Mouse (Mus musculus) regulatory T cell (primary cell): Measurements from ENCODE around the gene Poc1b.

ENCODE experiments used
- in situ Hi-C: fragments of 300-600 bp; cut with MboI, MseI; formaldehyde crosslinking; loops from one replicate; pipeline ENCODE4 v1.15.1; 2025; ENCODE audit warnings: high pct_unique_total_duplicates

The Poc1b gene

DNA sequence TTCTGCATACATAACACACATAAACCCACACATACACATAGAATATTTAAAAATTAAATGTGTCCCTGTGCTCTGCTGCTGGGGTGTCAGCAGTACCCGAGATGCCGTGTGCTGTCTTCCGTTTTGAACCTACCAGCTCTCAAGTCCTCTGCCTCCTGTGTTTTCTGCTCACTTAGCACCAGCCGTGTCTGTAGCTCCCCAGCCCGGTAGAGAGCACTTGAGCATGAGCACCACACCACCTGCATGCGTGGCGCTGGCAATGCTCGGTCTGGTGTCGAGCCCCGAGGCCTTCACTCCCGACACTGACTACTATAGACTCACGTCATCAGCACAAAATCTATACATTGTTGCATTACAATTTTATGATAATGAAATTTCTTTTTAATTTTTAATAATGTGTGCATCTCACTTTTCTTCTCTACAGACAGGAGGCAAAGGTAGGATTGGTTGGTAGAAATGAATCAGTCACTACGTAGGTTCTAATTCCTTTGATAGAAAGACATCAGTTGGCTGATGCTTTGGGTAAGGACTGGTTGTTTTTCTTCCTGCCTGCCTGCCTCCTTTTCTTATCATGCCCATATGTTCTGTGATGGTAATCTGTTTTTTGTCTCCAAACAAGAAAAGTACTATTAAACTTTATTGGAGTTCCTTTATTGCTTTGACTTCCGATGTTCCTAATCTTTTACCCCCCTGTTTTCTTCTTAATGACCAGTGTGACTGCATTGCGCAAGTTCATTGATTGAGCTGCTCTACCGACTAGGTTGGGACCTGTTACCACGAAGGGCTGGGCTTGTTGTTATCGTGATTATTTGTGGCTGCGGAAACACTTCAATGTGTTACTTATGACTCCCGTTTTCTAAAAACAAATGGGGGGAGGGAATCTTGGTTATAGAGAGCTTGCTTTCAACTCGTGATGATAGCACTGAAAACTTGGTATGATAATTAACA lies 82.1 kb downstream of the Poc1b start:
- in situ Hi-C loops = loop anchor here (5.0 to 10.0 kb wide), 2 partner anchors 428 to 1556 kb away; no protein-coding TSS in a partner anchor

DNA sequence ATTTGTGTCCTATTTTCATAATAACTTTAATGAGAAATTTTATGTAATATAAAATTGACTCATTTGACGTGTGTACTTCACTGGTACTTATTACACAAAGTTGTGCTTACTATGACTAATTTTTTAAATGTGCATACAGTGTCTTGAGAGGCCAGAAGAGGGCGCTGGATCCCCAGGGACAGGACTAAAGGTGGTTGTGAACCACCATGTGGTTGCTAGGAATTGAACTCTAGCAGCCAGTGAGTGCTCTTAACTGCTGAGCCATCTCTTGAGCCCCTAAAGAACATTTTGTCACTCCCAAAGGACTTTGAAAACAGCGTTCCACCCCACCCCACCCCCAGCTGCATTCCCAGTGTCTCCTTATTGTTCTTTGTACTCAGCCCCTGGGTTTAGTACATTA lies 84.0 kb downstream of the Poc1b start:
- in situ Hi-C loops = loop anchor here (10.0 kb wide), 2 partner anchors 54 to 184 kb away; no protein-coding TSS in a partner anchor

- in situ Hi-C loops = loop anchor here (10.0 kb wide), 2 partner anchors 50 to 180 kb away; no protein-coding TSS in a partner anchor
Observed at GRCm38 (mm10) chr10:99194451-99195055, 87.7 kb downstream of the Poc1b start.

- in situ Hi-C loops = loop anchor here (10.0 kb wide), 2 partner anchors 48 to 178 kb away; no protein-coding TSS in a partner anchor
Observed at GRCm38 (mm10) chr10:99196556-99196955, 89.7 kb downstream of the Poc1b start.

DNA sequence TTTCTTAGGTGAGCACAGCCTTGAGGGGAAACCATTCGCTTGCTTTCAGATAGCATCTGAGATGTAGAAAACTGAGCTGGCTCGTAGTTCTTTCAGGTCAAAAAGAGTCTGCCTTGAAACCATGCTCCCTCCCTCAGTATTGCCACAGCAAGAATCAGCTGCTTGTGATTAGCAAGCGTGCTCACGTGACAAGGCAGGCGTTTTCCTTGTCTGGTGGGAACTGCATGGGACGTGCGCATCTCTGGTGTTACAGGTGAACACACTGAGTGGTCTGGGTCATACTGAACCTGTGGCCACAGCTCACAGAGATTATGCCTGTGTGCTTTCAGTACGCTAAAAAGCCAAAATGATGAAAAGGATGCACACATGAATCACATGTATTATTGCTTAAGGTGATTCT lies 90.3 kb downstream of the Poc1b start:
- in situ Hi-C loops = loop anchor here (10.0 kb wide), 2 partner anchors 48 to 178 kb away; no protein-coding TSS in a partner anchor

- in situ Hi-C loops = loop anchor here (10.0 kb wide), 2 partner anchors 47 to 177 kb away; no protein-coding TSS in a partner anchor
Observed at GRCm38 (mm10) chr10:99197607-99198305, 90.9 kb downstream of the Poc1b start.

DNA sequence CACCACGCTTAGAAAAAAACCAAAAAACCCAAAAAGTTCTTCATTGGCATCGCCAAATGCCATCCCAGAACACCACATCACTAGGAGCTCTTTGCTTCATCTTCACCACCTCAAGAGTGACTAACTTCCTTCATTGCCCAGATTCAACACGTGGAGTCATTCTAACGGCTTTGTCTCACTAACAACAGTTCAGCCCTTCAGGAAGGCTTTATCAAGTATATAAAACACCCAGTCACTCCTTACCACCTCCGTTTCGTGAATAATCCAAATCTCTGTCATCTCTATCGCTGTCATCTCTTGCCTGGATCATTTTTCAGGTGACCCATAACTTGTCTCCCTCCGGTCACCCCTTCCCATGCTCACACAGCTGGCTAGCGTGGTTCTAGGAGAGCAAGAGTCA lies 92.1 kb downstream of the Poc1b start:
- in situ Hi-C loops = loop anchor here (10.0 kb wide), 2 partner anchors 46 to 176 kb away; no protein-coding TSS in a partner anchor

- in situ Hi-C loops = no loop called here
Observed at GRCm38 (mm10) chr10:99200944-99201343, 94.1 kb downstream of the Poc1b start.

GRCm38 (mm10) chr10:99201786-99202185 lies 95.0 kb downstream of the Poc1b start:
- in situ Hi-C loops = no loop called here

DNA sequence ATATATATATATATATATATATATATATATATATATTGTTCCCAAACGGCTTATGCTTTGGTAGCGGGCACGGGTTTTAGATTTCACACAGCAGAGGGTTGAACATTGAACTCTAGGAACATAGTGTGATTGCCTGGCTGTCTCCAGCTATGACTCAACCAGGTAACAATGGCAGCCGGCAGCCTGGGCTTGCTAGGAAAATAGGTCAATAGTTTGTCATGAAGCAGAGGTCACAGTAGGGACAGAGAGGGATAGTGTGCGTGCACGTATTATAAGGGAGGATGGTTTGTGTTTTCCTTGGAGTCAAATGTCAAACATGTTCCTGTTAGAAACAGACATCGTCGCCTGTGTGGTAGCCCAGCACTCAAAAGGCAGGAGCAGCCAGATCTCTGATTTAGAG lies 95.5 kb downstream of the Poc1b start:
- in situ Hi-C loops = no loop called here

GRCm38 (mm10) chr10:99203163-99203562 lies 96.3 kb downstream of the Poc1b start:
- in situ Hi-C loops = no loop called here

DNA sequence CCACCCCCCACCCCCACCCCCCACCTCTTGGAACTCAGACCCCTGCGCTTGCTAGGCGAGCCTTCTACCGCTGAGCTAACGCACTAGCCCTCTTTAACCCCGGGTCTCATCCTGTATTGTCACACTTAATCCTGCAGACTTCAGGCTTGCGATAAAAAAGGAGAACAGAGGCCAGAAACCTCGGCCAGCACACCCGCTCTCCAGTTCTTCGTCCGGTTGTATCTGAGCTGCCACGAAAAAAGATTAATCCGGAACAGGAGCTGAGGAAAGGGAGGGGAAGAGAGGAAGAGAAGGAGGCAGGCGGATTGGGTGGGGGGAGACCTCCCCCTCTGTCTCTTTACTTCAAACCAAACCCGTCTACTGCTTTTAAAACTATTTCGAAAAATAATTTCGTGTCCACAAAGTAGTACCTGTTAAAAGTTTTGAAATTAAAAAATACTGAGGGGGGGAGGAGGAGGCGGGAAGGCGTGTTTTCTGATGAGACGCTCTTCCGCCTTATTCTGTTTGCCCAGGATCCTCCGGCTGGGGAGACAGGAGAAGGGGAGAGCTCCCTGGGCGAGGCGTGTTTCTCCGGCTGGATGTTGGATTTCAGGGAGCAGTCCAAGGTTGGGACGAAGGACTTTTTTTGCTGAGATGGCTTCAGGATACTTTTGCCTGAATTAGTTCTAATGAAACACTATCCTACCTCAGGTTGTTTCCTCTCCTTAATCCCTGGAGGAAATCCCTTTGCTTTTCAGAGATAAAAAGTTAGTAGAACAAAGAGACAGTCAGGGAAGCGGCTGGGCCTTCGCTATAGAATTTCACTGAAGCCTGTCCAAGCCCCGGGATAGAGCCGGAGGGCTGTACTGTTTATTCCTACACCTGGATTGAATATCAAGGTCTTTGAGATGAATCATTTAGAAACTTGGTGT lies 97.0 kb downstream of the Poc1b start:
- in situ Hi-C loops = no loop called here

DNA sequence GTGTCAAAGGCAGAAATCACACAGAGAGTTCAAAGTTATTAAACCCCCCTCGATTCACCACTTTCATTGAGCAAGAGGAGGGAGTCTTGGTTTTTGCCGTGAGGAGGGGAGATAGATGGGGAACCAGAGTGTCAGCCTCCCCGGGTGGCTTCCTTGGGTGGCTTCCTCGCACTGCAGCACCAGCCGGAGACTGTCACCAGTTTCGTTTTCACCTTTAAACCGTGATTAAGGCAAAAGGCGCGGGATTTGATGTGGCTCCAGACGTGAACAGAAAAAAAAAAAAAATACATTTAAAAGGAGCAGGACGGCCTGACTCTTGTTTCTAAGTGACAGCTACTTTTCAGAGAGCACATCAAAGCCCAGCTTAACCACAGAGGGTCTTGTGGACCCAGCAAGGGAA lies 97.7 kb downstream of the Poc1b start:
- in situ Hi-C loops = no loop called here

DNA sequence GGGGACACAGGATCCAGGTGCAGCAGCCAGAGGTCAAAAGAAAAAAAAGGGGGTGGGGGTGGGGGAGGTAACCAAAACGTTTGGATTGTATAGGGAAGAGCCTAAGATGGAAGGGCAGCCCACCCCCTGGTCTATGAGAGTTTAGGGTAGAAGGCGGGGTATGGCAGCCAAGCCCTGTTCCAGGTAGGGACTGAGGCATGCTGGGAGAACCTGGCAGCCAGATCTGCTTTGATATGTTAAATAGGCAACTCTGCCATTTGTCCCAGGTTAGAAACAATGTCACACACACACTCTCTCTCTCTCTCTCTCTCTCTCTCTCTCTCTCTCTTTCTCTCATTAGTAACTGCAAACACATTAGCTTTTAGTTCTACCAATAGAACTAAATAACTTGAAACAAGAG lies 100.3 kb downstream of the Poc1b start:
- in situ Hi-C loops = no loop called here

DNA sequence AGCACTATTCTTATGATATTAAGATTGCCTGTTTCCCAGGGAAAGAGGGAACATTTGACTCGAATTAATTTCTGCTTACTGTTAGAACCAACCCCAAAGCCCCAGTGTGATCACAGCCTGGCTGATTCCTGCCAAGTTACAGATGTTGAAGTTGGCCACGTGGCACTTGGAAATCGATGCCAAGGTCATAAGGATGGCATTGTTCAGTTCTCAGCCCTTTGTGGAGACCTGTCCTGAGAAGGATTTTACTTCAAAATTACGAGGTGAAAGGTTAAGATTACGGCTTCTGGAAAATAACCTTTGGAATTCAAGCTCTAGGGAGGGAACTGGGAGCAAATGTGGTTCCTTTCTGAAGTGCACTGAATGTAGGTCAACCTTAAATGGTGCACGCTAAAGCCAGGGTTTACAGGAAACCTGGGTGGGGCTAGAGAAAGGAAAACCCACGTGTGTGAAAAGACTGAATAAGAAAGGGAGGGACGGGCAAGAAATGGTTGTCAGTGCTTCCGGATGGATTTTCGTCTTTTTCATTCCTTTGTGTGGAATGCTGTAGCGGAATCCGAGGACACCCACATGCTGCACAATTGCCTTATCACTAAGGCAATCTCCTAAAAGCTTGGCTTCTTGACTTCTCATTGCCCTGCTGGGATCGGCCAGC lies 102.4 kb downstream of the Poc1b start:
- in situ Hi-C loops = no loop called here

DNA sequence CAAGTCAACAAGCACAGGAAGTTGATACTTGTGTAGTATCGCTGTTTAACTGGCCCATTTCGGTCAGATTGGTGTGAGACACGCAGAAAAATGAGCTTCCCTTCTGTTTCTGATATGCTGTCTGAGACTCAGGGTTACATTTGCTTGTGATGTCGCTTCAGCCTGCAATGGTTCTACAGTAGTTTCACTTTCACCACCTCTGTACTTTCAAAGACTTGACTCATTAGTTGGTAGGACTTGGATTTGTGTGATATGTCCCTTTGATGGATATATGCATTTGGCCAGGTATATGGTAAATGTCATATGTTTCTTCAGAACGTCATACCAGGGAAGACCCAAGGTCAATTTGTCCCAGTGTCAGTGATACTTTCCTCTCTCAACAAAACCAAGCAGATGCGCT lies 104.2 kb downstream of the Poc1b start:
- in situ Hi-C loops = no loop called here

GRCm38 (mm10) chr10:99211503-99212265 lies 104.8 kb downstream of the Poc1b start:
- in situ Hi-C loops = no loop called here

DNA sequence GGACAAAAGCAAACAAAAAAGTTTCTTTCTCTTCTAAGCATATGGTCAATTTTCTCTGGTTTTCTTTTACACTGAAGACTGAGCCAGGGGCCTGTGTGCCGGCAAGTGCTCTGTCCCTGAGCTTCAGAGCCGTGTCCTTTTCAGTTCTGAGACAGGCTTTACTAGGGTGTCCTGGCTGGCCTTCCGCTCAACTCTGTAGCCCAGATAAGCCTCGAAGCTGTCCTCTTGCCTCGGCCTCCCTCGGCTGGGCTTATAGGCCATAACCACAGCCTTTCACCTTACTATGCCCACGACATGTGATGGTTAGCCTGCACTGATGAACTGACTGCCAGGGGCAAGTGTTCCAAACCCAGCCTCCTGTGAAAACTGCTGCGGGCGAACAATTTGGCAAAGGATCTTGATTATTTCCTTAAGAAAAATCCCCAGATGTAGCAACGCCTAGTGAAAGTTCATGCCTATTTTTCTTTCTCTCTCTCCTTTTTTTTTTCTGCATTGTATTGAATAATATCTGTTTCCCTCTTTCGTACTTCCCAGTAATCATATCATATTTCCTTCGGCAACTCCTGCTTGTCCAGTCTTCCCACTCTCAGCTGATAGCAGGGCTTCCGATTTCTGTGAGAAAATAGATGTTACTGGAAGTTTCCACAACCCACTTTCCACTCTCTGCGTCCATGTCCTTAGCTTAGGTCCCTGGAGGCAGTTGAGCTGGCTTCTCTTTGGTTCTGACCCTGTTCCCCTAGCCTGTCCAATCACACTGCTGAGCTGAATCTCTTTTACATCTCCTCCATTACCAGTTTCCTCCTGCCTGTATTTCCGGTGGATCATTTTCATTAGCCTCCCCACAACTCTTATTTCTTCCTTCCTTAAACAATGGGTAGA lies 107.8 kb downstream of the Poc1b start:
- in situ Hi-C loops = loop anchor here (5.0 kb wide), 1 partner anchor 1328 kb away; no protein-coding TSS in a partner anchor
